Mouse (Mus musculus) neutrophil, adult 83 days (primary cell): ENCODE data around the gene Cd84. TPM values are rescaled to one million over a fixed set of nuclear protein-coding genes. Genes with fewer than 3 reads are reported as not detected.

Source experiments
- total RNA-seq, 2 experiments: library from RNA; stranded (reverse); gene quantifications; one replicate each; pipeline ENCODE4 v1.2.4; 2023

Gene Cd84
- total RNA-seq, result 100 to 1,000 TPM; 235 to 268 TPM

DNA sequence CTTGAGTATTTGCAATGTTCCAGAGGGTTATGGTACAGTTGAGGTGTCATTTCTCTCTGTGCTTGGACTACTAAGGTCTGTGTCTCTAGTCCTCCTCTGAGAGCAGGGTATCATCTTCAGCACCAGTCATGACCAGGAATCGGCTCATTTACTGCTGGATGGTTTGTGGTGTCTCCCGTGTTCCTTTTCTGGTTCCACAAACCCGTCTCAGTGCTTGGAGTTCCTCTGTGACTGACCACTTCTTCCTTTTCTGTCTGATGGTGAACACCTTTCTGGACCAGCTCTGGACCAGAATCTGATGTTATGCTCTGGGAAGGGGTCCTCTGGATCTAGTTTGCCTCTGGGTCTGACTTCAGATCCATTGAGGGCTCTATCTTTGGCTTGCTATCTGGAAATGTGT lies at the start of gene Cd84:
Gene Cd84 (plus strand): TSS at position 210 of the 400 bp plus-strand sequence.

DNA sequence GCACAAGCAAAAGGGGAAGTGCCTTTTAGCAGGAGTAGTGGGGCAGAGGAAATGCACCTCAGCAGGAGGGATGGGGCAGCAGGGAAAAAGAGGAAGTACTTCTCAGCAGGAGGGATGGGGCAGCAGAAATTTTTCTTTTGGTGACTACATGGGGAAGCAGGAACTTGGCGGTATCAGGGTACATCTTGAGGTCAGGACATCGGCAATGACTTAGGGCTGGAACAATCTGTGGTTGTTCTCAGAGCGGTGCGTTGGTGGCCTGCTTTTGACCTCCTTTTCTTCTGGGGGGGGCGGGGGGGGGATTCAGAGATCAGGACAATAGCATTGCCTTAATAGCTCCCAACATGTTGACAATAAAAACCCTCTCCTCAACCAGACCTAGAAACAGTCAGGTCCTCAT lies 55.9 kb downstream of the Cd84 start, which contains the start of gene Gm10521:
Gene Gm10521 (plus strand): TSS at position 301 of the 400 bp plus-strand sequence.

DNA sequence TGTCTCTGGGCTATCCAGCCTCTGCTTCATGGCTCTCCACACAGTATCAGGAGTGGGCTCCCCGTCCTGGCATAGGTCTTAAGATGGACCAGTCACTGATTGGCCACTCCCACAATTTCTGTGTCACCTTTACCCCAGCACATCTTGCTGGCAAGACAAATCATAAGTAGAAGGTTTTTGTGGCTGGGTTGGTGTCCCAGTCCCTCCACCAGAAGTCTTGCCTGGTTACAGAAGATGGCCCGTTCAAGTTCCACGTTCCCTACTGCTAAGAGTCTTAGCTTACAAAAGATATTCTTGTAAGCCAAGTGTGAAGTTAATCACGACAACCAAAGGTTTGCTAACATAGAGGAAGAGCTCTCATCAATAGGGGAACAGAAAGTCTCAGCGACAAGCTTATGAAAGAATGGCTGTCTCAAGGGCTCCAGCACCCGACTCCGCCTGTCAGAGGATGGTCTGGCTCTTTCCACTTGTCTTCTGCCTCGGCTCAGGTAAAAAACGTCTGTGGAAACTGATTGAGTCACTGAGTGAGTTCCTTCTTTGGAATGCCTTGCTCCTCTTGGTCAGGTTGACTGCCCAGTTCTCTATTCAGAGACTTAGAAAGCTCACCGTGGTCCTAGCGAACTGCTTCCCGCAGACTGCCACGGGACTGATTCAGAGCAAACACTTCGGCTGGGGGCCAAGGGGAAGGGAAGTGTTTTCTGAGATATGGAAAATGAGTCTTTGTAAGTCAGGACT lies 78.0 kb downstream of the Cd84 start, which contains the start of gene Slamf6:
Gene Slamf6 (plus strand): TSS at position 211 of the 735 bp plus-strand sequence.

Other genes with a start within 250 kb of the Cd84 start
- gene Ly9, start 232.3 kb upstream of the Cd84 start, total RNA-seq, result 10 to 100 TPM; 16.6 to 22.7 TPM
- 1 to 10 TPM; 2.5 to 2.7 TPM for gene Slamf7, start 186.7 kb upstream of the Cd84 start, total RNA-seq
- 10 to 100 TPM; 68.5 to 73.3 TPM for gene Cd48, start 157.7 kb upstream of the Cd84 start, total RNA-seq
- under 1 TPM; 0.24 to 0.37 TPM for gene Slamf1, start 72.6 kb upstream of the Cd84 start, total RNA-seq
- gene Gm10521, start 56.0 kb downstream of the Cd84 start, total RNA-seq, result 10 to 100 TPM; 20.3 to 26.5 TPM
- 1 to 10 TPM; 1.9 to 2.5 TPM for gene Slamf6, start 77.8 kb downstream of the Cd84 start, total RNA-seq
- gene Vangl2, start 188.7 kb downstream of the Cd84 start, total RNA-seq, result 1 to 10 TPM; 1.5 to 2.1 TPM
- gene Nhlh1, start 217.9 kb downstream of the Cd84 start, total RNA-seq, result not detected
- 100 to 1,000 TPM; 112 to 123 TPM for gene Copa, start 242.8 kb downstream of the Cd84 start, total RNA-seq
- gene Ncstn, start 243.1 kb downstream of the Cd84 start, total RNA-seq, result 10 to 100 TPM; 82.2 to 85.8 TPM